ENCODE assay signal across 9 mouse cellular contexts in genomic region chr1:192722147-192722546, GRCm38 (mm10). TPM values are rescaled to one million over a fixed set of nuclear protein-coding genes. Genes with fewer than 3 reads are reported as not detected.
DNase-seq lines count a peak whose midpoint lies in the region; ATAC-seq lines count a peak whose summit lies in the region.
"Had no signal": no experiment of that assay in that cellular context is flagged by ENCODE, and none has a peak within 500 bp of the region (broad histone marks: within the 10 kb centered on the region; RNA-seq: fewer than 3 reads in every experiment).

No protein-coding gene starts in this region.

- H3K9me3 ChIP-seq in heart, embryonic 11.5 days (replicated peaks; ENCODE audit: control insufficient read depth, low read length) = no peaks in the 10 kb centered on the region
- H3K9me3 ChIP-seq: stomach, embryonic 15.5 days had no signal

- no peak overlapping the region for H3K4me3 ChIP-seq in heart, embryonic 11.5 days (ENCODE audit: low read depth, low read length)
- H3K4me3 ChIP-seq: stomach, embryonic 15.5 days had no signal

- ATAC-seq in heart, embryonic 11.5 days (replicated peaks; ENCODE audit: insufficient number of reproducible peaks, low FRiP score, low TSS enrichment) = no peak
- peak; percentile 83 for ATAC-seq in frontal cortex, adult (ENCODE audit: low TSS enrichment)

- H3K4me1 ChIP-seq in heart, embryonic 11.5 days (ENCODE audit: control insufficient read depth, insufficient read depth, low read length) = no peaks in the 10 kb centered on the region
- H3K4me1 ChIP-seq: stomach, embryonic 15.5 days had no signal

- no peaks in the 10 kb centered on the region for H3K36me3 ChIP-seq in heart, embryonic 11.5 days (ENCODE audit: control insufficient read depth, insufficient read depth, low read length)
- H3K36me3 ChIP-seq: stomach, embryonic 15.5 days had no signal

- no peak overlapping the region for H3K4me2 ChIP-seq in heart, embryonic 11.5 days
- H3K4me2 ChIP-seq: stomach, embryonic 15.5 days had no signal

- 28% methylated on average over 5 of the region's 5 CpGs for WGBS in heart, embryonic 11.5 days (ENCODE audit: insufficient replicate concordance)

- peak; percentile 34 for DNase-seq in heart, adult 8-10 months (ENCODE audit: low spot score)
- peak; percentile 81 for DNase-seq in ES-CJ7 (ENCODE audit: low read depth, low spot score)
- peak; percentile 63 to 69 for DNase-seq in cerebellum, adult 18-20 months
- DNase-seq in layer of hippocampus, adult 9-10 months (ENCODE audit: low spot score) = peak; percentile 54
- DNase-seq in lung, postnatal 25 days (ENCODE audit: low spot score) = peak; percentile 42
- DNase-seq in thymus, postnatal 0 days (ENCODE audit: low spot score) = peak; percentile 24

- no peak overlapping the region for H3K27ac ChIP-seq in heart, embryonic 11.5 days (ENCODE audit: low read depth, low read length)
- H3K27ac ChIP-seq: stomach, embryonic 15.5 days had no signal

- H3K27me3 ChIP-seq in heart, embryonic 11.5 days (ENCODE audit: control insufficient read depth, insufficient read depth, low read length) = no peaks in the 10 kb centered on the region
- H3K27me3 ChIP-seq: stomach, embryonic 15.5 days had no signal

- no peak overlapping the region for H3K9ac ChIP-seq in heart, embryonic 11.5 days (ENCODE audit: low read depth, low read length)
- H3K9ac ChIP-seq: stomach, embryonic 15.5 days had no signal

RNA-seq across cellular contexts. Expression of gene Hhat, which starts 48.9 kb away (rescaled TPM):
- 1 to 10 TPM; 2.1 to 3.6 (median 2.8) TPM for total RNA-seq in heart, adult 8-10 months (2022)
- 7.2 and 9.5 TPM in 2 replicates for polyA plus RNA-seq in heart, embryonic 11.5 days (2014; fragmentation: Nextera tagmentation; extraction: Ambion mirVana)
- polyA plus RNA-seq in thymus, postnatal 0 days (2015; fragmentation: Nextera tagmentation; extraction: Ambion mirVana) = 3.6 and 3.7 TPM in 2 replicates

Comparison
In these comparisons a context has a peak if more than half of its experiments do, and no peak if none do; other contexts are left out.
1. DNase-seq: peak in every context shown above with its lines; median percentile 81 in ES-CJ7; 66 in cerebellum, adult 18-20 months; 54 in layer of hippocampus, adult 9-10 months; 42 in lung, postnatal 25 days; 34 in heart, adult 8-10 months; 24 in thymus, postnatal 0 days.